Mouse (Mus musculus) frontal cortex, adult 2 months (tissue): ENCODE measurements at regions not wholly inside any gene's neighbourhood (a gene's known extent, or its start where the extent isn't known, plus 50 kb on each side); places are given as distances from the start of the nearest gene placed in this dataset.

Experiments used
- DNase-seq, 2 experiments: peaks; one replicate each; pipeline ENCODE4 v3.0.0; 2022; ENCODE audit warnings: low spot score in 1 of 2; ENCODE audit errors: extremely low spot score in 1 of 2

DNA sequence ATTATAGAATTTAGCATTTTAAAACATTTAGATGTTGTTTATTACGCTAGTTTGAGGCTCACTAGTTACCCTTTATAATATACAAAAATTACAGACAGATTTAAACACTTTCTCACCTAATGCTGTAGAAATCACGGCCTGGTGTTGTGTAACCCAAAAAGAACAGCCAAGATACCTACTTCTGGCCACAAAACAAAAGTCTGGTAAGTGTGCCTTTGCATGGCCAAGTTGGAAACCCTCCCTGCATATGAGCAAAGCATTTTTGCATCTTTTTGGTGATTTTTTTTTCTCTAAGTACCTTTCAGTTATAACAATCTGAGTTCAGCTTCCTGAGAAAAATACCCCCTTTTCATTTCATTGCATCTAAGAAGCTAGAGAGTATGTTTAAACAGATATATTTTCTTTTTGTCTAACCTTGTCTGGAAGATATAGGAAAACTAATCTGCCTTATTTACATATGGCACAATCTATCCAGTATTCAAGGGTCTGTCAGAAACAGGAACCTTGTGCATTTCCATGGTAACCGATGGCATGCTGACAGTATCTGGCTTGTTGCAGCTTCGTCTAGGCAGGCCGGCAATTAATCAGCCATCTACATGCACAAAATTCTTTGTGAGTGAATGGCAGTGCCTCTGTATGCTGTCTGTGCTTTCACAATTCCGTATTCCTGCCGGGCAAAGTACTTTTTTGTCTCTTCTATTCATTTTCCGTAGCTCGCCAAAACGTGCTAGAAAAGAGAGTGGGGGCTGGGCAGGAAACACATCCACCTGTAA is 238.9 kb upstream of the Sox2 start:
- peak in 1 of 2 experiments; percentile 7 for DNase-seq

DNA sequence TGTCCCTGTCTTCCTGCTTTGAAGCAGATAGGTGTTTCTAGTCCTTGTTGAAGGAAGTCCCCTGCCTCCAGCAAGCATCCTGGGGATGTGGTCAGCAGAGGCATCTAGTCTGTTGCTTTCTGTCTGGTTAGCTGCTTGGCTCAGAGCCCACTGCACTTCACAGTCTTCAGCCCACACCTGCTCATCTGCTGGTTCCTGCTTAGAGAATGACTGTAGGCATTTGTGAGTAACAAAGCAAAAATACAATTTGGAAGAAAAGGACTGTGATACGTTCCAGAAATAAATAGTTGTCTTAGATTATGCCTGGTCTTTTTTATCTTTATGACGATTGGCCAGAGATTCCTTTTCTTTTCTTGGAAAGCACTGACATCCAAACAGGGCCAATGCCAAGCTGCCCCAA is 246.6 kb upstream of the Sox2 start:
- DNase-seq, result peak in 1 of 2 experiments; percentile 17

DNA sequence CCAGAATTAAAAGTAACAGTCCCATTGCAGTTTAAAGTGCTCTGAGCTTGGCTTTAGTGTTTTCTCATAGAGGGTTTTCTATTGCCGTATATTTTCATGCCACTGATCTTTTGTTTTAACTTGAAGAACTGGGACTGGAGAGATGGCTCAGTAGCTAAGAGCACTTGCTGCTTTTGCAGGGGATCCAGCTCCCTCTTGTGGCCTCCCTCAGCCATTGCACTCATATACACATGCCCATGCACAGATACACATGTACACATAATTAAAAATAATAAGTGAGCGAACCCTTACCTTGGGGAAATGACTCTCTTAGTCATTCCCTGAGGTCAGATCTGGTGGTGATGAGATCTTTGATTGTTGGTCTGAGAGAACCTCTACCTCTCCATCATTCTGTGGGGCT is 258.9 kb upstream of the Sox2 start:
- no peak for DNase-seq

DNA sequence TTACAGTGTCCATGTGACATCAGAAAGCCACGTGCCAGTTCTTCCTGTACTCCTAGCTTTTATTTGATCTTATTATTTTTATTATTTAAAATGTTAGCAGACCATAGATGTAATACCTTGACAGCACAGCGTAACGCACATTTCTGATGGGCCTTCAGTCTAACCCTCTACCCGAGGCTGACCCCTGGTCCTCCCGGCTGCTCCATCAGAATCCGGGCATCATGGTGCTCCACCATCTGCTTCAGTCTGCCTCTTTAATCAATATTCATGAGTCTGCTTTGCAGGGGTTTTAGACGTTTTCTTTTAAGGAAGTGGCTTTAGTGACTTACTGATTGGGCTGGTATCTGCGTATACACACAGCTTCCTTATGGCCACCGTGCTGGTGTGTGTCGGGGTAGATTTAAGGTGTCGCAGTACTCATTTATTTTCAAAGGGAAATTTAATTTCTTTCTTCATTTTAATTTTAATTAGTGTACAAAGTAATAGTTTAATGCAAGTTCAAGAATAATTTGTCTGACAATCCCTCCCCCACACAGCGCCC is 265.2 kb upstream of the Sox2 start:
- no peak for DNase-seq

GRCm38 (mm10) chr3:34377913-34378312 is 272.3 kb upstream of the Sox2 start:
- DNase-seq, result peak in 1 of 2 experiments; percentile 11

DNA sequence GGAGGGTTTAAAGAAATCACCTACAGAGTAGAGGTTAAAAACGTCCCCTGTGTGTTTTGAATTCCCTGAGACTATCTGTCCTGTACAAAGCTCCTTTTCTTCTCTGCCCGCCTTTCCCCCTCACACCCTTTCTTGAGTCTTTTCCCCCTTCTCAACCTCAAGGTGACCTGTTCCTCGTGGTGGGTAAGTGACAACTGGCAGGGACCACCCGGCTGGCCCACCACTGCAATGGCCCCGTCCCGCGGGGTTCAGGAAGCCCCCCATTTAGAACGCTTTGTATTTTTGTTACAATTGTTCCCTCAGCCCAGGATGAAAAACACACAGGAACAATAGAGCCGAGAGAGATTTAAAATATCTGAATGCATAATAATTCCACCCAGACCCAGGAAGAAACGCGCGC is 272.9 kb upstream of the Sox2 start:
- no peak for DNase-seq

- DNase-seq, result no peak
These were observed 278.8 kb upstream of the Sox2 start for GRCm38 (mm10) chr3:34371418-34371817.

DNA sequence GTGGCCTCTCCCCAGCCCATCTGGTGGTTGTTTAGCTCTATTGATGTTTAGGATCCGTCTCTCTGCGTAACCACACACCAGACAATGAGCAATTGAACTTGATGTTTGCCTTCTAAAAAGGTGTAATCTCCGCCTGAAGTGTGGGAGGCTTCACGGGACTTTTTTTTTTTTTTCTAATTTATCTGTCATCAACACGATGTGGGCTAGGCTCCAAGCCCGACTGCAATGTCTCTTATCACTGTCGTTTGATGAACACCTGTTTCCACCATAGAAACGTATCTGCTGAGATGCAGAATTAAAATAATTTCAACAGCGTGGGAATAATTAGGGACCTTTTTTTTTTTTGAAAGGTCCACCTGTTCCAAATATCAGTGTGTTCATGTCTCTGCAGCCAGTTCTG is 257.0 kb upstream of the Dnajc19 start:
- DNase-seq, result no peak

- DNase-seq, result no peak
These were observed 252.4 kb upstream of the Dnajc19 start for GRCm38 (mm10) chr3:34333555-34333954.

- no peak for DNase-seq
These were observed 250.8 kb upstream of the Dnajc19 start for GRCm38 (mm10) chr3:34331889-34332276.

GRCm38 (mm10) chr3:34330970-34331888 is 250.1 kb upstream of the Dnajc19 start:
- DNase-seq, result no peak

DNA sequence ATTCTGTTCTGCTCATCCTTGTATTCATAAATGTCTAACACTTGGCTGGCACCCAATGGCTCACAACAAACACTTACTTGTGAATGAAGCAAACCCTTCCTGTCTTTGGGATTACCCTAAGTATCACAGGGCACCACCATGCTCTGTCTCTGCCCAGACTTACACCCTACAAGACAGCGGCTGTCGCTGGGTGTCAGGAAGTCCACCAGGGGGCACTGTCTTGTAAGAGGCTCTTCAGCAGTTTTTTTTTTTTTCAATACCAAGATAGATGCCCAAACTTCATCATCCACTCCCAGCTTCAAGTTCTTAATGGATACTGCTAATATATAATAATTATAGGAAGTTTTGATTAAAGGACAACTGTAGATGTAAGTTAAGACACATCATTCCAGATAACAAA is 247.7 kb upstream of the Dnajc19 start:
- DNase-seq, result peak; percentile 19 to 72

- no peak for DNase-seq
These were observed 244.5 kb upstream of the Dnajc19 start for GRCm38 (mm10) chr3:34325669-34326068.

- DNase-seq, result no peak
These were observed 241.5 kb upstream of the Dnajc19 start for GRCm38 (mm10) chr3:34322527-34323210.

DNA sequence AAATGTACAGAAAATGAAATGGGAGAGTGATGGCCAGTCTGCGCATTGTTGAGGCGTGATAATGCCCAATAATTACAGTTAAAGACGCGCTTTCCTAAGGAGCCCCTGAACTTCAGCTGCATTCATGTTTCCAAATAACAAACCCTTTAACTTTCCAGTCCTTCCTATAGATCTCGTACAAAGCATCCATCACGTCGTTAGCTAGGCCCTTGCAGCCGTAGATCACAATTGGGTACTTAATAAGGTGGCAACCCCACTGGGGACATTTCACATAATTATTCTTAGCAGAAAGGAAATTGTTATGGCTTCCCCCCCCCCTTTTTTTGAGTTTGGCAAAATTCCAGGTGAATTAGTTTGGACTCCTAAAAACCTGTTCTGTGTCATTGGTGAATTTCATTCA is 233.7 kb upstream of the Dnajc19 start:
- no peak for DNase-seq

GRCm38 (mm10) chr3:34314393-34314792 is 233.3 kb upstream of the Dnajc19 start:
- DNase-seq, result no peak

DNA sequence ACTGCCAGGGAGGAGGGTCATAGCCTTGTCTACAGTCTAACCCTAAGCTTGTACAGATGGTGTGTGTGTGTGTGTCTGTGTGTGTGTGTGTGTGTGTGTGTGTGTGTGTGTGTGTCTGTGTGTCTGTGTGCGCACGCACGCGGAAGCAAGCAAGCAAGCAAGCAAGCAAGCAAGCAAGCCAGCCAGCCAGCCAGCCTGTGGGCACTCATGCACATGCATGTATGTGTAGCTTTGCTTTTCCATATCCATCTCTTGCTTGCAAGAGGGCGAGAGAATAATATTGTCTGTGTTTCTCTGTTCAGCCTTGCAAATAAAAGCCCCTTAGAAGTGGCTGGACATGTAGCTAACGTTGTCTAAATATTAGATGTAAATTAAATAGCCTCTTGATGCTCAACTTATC is 230.8 kb upstream of the Dnajc19 start:
- DNase-seq, result no peak

GRCm38 (mm10) chr3:34299637-34300036 is 218.5 kb upstream of the Dnajc19 start:
- DNase-seq, result no peak

DNA sequence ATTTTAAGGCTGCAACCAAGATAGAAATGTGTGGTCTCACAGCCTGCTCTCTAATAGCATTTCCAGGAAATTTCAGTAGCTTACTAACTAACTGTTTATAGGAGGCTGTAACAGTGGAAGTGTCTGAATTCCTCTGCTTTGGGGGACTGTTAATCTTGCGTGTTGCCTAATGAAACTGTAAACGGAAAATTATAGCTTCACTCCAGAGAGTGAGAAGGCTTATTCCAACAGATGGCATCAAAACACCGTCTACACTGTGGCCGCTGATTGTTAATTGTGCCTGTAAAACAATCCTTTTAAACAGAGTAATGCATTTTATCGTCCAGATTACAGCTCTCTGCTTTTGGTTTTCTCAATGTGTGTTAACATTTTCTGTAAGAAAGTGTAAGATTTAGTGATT is 206.7 kb upstream of the Dnajc19 start:
- peak in 1 of 2 experiments; percentile 36 for DNase-seq

DNA sequence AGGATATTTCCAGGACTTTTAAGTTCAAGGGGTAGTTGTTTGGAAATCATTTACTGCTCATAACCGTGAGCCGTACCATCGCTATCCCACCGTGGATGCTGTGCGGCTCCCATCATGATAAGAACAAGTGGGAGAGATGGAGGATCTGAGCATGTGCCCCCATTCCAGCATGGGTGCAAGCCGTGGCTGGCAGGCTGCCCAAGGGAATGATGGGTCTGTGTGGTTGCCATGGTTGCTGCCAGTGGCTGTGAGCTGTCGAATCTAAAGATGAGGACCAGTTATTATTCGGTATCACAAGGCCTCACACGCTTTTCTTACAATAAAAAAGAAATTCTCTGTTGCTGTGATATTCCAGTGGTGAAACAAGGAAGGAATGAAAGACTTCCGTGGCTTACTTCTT is 189.0 kb upstream of the Dnajc19 start:
- DNase-seq, result peak in 1 of 2 experiments; percentile 15

- no peak for DNase-seq
These were observed 185.3 kb upstream of the Dnajc19 start for GRCm38 (mm10) chr3:34266462-34266861.
